Mouse (Mus musculus) T-cell, adult 66 days (primary cell): ENCODE results near the gene Olfr76. TPM values are rescaled to one million over a fixed set of nuclear protein-coding genes. Genes with fewer than 3 reads are reported as not detected.

ENCODE experiments used
- total RNA-seq, 2 experiments: library from RNA; stranded (reverse); gene quantifications; 3 replicates in 1 of 2; 4 replicates in 1 of 2; pipeline ENCODE4 v1.2.4; 2023

The Olfr76 gene
- not detected for total RNA-seq

GRCm38 (mm10) chr19:12123103-12123502 is at the start of gene Olfr76:
Olfr76 (minus strand) TSS chr19:12123203.

GRCm38 (mm10) chr19:12170062-12170599 is 47.1 kb upstream of the Olfr76 start, which contains the start of gene Olfr1555-ps1:
Olfr1555-ps1 (minus strand) TSS chr19:12170112.

GRCm38 (mm10) chr19:12115797-12116196 is 7.2 kb downstream of the Olfr76 start, which contains the start of gene Olfr1428:
Olfr1428 (minus strand) TSS chr19:12115897.

GRCm38 (mm10) chr19:12103234-12103633 is 19.8 kb downstream of the Olfr76 start, which contains the start of gene Olfr1427:
Olfr1427 (minus strand) TSS chr19:12103334.

GRCm38 (mm10) chr19:12091913-12092312 is 31.1 kb downstream of the Olfr76 start, which contains the start of gene Olfr1426:
Olfr1426 (minus strand) TSS chr19:12092013.

GRCm38 (mm10) chr19:12077631-12078030 is 45.4 kb downstream of the Olfr76 start, which contains the start of gene Olfr1425:
Olfr1425 (minus strand) TSS chr19:12077731.

Other genes starting within 250 kb of the Olfr76 start
- gene Olfr1419, start 248.1 kb downstream of the Olfr76 start, total RNA-seq: not detected
- gene Olfr1420, start 236.6 kb downstream of the Olfr76 start, total RNA-seq: not detected
- 10 to 100 TPM; 52.7 to 54.4 TPM for gene Patl1, start 210.8 kb downstream of the Olfr76 start, total RNA-seq
- 10 to 100 TPM; 44.4 to 45.5 TPM for gene Osbp, start 157.3 kb downstream of the Olfr76 start, total RNA-seq
- not detected for gene Olfr1423, start 81.9 kb downstream of the Olfr76 start, total RNA-seq
- not detected for gene Olfr1424, start 60.5 kb downstream of the Olfr76 start, total RNA-seq
- not detected for gene Olfr1425, start 45.5 kb downstream of the Olfr76 start, total RNA-seq
- not detected for gene Olfr1426, start 31.2 kb downstream of the Olfr76 start, total RNA-seq
- not detected for gene Olfr1427, start 19.9 kb downstream of the Olfr76 start, total RNA-seq
- gene Olfr1428, start 7.3 kb downstream of the Olfr76 start, total RNA-seq: not detected
- not detected for gene Olfr1555-ps1, start 46.9 kb upstream of the Olfr76 start, total RNA-seq
- not detected for gene Olfr1431, start 77.4 kb upstream of the Olfr76 start, total RNA-seq
- gene Olfr1432, start 109.4 kb upstream of the Olfr76 start, total RNA-seq: not detected
- not detected for gene Olfr262, start 118.5 kb upstream of the Olfr76 start, total RNA-seq
- gene Olfr235, start 137.8 kb upstream of the Olfr76 start, total RNA-seq: not detected
- not detected for gene Olfr1434, start 156.7 kb upstream of the Olfr76 start, total RNA-seq
- gene Olfr1436, start 175.9 kb upstream of the Olfr76 start, total RNA-seq: not detected
- gene Olfr1437, start 201.9 kb upstream of the Olfr76 start, total RNA-seq: not detected
- gene Olfr1438-ps1, start 212.7 kb upstream of the Olfr76 start, total RNA-seq: not detected